Mouse (Mus musculus): Measurements from ENCODE around the gene Popdc3. TPM values are rescaled to one million over a fixed set of nuclear protein-coding genes. Genes with fewer than 3 reads are reported as not detected.
"Not testable (repeated sequence)": the region's sequence is repeated elsewhere in the genome, so short reads cannot be mapped to it uniquely, and the experiment has no call there.

The Popdc3 gene
- polyA plus RNA-seq, 1 experiment, result 0.83 TPM

- no peak for DNase-seq (ENCODE audit: low read depth)
- TF ChIP-seq CTCF (IDR thresholded peaks at IDR 0.05; ENCODE audit: borderline replicate concordance, extremely low read depth, insufficient read depth, insufficient read length) (no peak), POLR2A (IDR thresholded peaks at IDR 0.05; ENCODE audit: borderline replicate concordance, extremely low read depth, insufficient read depth, insufficient read length, poor library complexity, severe bottlenecking) (no peak)
These were observed 141.0 kb downstream of the Popdc3 start for GRCm38 (mm10) chr10:45318922-45319321.

DNA sequence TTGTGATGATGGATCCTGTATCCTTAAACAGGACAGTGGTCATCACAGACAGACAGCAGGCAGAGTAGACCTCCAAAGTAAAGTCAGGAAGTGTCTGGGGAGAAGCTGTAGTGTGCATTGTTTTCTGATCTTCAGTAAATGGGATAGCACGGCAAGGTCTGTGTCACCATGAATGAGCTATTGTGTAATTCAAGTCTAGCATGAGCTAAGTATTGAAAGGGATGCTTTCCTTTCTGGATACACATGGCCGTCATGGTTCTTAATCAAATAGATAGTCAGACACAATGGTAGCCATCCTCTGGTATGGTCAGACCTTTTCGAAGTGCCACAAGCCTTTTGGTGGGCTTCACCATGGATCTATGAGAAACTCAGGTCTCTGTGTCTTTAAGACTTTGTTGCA, 142.4 kb downstream of the Popdc3 start:
- TF ChIP-seq POLR2A (IDR thresholded peaks at IDR 0.05; ENCODE audit: borderline replicate concordance, extremely low read depth, insufficient read depth, insufficient read length, poor library complexity, severe bottlenecking), result no peak
- TF ChIP-seq CTCF (IDR thresholded peaks at IDR 0.05; ENCODE audit: borderline replicate concordance, extremely low read depth, insufficient read depth, insufficient read length), result no peak
- DNase-seq (ENCODE audit: low read depth), result no peak

DNA sequence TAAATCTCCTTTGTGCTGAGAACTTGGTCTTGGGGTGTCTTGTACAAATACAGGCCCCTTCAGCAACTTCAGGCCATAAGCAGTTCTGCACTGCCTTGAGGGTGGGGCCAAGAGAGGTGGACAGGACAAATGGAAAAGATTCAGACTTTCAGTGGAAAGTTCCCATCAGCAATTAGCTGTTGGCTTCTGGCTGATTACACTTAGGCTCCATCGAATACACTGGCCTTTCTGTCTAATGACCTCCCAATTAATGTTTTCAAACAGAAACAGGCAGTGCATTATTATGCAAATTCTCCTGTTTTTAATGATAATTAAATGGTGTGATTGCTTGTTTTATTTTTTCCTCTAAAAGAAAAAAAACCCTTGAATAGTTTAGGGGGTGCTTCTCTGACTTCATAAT, 146.3 kb downstream of the Popdc3 start:
- peak; percentile 62 for DNase-seq (ENCODE audit: low read depth)
- TF ChIP-seq POLR2A (IDR thresholded peaks at IDR 0.05; ENCODE audit: borderline replicate concordance, extremely low read depth, insufficient read depth, insufficient read length, poor library complexity, severe bottlenecking) (no peak), CTCF (IDR thresholded peaks at IDR 0.05; ENCODE audit: borderline replicate concordance, extremely low read depth, insufficient read depth, insufficient read length) (no peak)

- no peak for TF ChIP-seq CTCF (IDR thresholded peaks at IDR 0.05; ENCODE audit: borderline replicate concordance, extremely low read depth, insufficient read depth, insufficient read length)
- TF ChIP-seq POLR2A (IDR thresholded peaks at IDR 0.05; ENCODE audit: borderline replicate concordance, extremely low read depth, insufficient read depth, insufficient read length, poor library complexity, severe bottlenecking), result no peak
- DNase-seq (ENCODE audit: low read depth), result peak; percentile 45
These were observed 150.5 kb downstream of the Popdc3 start for GRCm38 (mm10) chr10:45328196-45329000.

- TF ChIP-seq POLR2A (IDR thresholded peaks at IDR 0.05; ENCODE audit: borderline replicate concordance, extremely low read depth, insufficient read depth, insufficient read length, poor library complexity, severe bottlenecking) (no peak), CTCF (IDR thresholded peaks at IDR 0.05; ENCODE audit: borderline replicate concordance, extremely low read depth, insufficient read depth, insufficient read length) (no peak)
- peak; percentile 20 for DNase-seq (ENCODE audit: low read depth)
These were observed 157.0 kb downstream of the Popdc3 start for GRCm38 (mm10) chr10:45334925-45335324.

DNA sequence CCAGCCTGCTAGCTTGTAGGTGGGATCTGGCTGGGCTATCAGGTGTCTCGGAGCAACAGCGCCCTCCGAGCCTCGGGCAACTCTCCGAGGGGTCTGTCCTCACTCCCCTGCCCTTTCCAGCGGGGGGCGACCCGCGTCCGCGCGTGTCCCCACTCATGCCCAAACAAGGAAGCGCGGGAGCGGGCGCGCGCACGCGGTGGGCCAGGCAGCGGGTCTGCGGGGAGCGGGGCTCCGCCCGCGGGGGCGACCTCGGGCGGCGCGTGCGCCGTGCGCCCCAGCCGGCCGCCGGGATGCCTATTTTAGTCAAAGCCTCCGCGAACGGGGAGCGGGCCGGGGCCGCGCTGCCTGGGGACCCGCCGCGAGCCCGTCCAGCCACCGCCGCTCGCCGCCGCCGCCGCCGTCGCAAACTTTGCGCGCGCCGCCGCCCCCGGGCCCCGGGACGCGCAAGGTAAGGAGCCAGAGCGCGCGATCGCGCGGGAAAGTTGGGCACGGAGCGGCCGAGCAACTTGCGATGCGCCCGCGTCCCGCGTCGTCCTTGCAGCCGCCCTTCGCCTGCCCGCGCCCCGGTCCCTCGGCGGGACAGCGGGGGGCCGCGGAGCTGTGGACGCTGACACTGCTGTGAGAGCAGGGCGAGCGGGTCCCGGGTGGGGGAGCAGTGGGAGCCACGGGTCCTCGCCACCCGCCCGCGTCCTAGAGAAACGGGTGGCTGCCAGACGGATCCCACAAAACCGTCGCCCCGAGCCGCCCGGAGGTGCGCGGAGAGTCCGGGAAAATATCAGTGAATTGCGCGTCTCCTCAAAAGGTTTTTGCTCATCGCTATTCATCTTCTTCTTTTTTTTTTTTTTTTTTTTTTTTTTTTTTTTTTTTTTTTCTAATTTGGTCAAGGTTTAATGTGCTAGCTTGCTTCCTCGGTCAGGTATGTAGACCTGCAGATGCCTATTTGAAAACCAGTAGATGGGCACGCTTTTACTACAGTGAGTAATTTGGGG, 157.8 kb downstream of the Popdc3 start, which contains the start of gene Bves:
Gene Bves (plus strand): TSS at position 339 of the 989 bp plus-strand sequence.
- TF ChIP-seq POLR2A (IDR thresholded peaks at IDR 0.05; ENCODE audit: borderline replicate concordance, extremely low read depth, insufficient read depth, insufficient read length, poor library complexity, severe bottlenecking), result no peak
- no peak for TF ChIP-seq CTCF (IDR thresholded peaks at IDR 0.05; ENCODE audit: borderline replicate concordance, extremely low read depth, insufficient read depth, insufficient read length)
- peak; percentile 57 for DNase-seq (ENCODE audit: low read depth)

DNA sequence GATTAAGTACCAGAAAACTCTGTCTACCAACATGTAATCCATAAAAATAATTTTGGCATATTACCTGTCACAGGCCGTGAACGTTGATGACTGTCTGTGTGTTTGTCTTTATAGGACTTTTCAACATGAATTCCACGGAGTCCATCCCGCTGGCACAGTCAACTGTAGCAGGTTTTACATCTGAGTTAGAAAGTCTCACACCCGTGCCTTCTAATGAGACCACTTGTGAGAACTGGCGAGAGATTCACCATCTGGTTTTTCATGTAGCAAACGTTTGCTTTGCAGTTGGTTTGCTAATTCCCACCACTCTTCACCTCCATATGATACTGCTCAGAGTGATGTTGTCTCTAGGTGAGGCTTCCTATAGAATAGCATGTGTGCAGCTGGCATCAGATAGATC, 161.2 kb downstream of the Popdc3 start:
- TF ChIP-seq POLR2A (IDR thresholded peaks at IDR 0.05; ENCODE audit: borderline replicate concordance, extremely low read depth, insufficient read depth, insufficient read length, poor library complexity, severe bottlenecking), result no peak
- no peak for TF ChIP-seq CTCF (IDR thresholded peaks at IDR 0.05; ENCODE audit: borderline replicate concordance, extremely low read depth, insufficient read depth, insufficient read length)
- peak; percentile 75 for DNase-seq (ENCODE audit: low read depth)

- no peak for DNase-seq (ENCODE audit: low read depth)
- TF ChIP-seq POLR2A (IDR thresholded peaks at IDR 0.05; ENCODE audit: borderline replicate concordance, extremely low read depth, insufficient read depth, insufficient read length, poor library complexity, severe bottlenecking) (no peak), CTCF (IDR thresholded peaks at IDR 0.05; ENCODE audit: borderline replicate concordance, extremely low read depth, insufficient read depth, insufficient read length) (peak; percentile 10; the same call in 1 of the 2 replicates)
These were observed 166.5 kb downstream of the Popdc3 start for GRCm38 (mm10) chr10:45344381-45344780.

DNA sequence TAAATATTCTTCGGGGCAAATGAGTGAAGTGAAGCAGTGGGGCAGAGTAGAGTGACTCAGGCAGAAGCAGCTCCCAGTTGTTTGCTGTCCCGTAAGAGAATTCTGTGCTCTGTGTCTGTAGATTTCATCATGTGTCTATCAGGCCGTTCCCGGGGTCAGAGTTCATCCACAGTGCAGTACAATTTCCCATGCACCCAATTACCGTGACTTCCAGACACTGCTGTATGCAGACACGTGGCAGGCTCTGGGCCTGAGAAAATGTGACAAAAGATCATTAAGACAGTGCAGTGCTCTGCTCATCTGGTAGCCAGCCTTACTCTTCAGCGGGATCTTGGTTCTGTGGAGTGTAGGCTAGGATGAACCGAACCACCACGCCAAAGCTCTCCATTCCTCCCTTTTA, 167.3 kb downstream of the Popdc3 start:
- no peak for DNase-seq (ENCODE audit: low read depth)
- TF ChIP-seq POLR2A (IDR thresholded peaks at IDR 0.05; ENCODE audit: borderline replicate concordance, extremely low read depth, insufficient read depth, insufficient read length, poor library complexity, severe bottlenecking) (no peak), CTCF (IDR thresholded peaks at IDR 0.05; ENCODE audit: borderline replicate concordance, extremely low read depth, insufficient read depth, insufficient read length) (no peak)

- DNase-seq (ENCODE audit: low read depth), result not testable (repeated sequence)
These were observed 170.2 kb downstream of the Popdc3 start for GRCm38 (mm10) chr10:45348143-45348542.

GRCm38 (mm10) chr10:45356091-45356490, 178.2 kb downstream of the Popdc3 start:
- DNase-seq (ENCODE audit: low read depth), result no peak
- no peak for TF ChIP-seq POLR2A (IDR thresholded peaks at IDR 0.05; ENCODE audit: borderline replicate concordance, extremely low read depth, insufficient read depth, insufficient read length, poor library complexity, severe bottlenecking)
- TF ChIP-seq CTCF (IDR thresholded peaks at IDR 0.05; ENCODE audit: borderline replicate concordance, extremely low read depth, insufficient read depth, insufficient read length), result no peak

Measured in brain, embryonic 14.5 days (tissue).